Mouse (Mus musculus) layer of hippocampus, adult 2 months (tissue): ENCODE measurements around the gene Gm49661. TPM values are rescaled to one million over a fixed set of nuclear protein-coding genes. Genes with fewer than 3 reads are reported as not detected.
A peak's percentile ranks its signal among the peaks of the same experiment; 100 is the strongest.

Experiments used
- DNase-seq, 2 experiments: peaks; one replicate each; pipeline ENCODE4 v3.0.0; 2022; ENCODE audit warnings: low spot score in 2 of 2
- H3K27ac ChIP-seq: fragments of 200-600 bp; 2 replicates; pipeline ENCODE4 v1.8.1; 2022
- H3K4me3 ChIP-seq: fragments of 200-600 bp; 2 replicates; pipeline ENCODE4 v1.8.1; 2022; ENCODE audit warnings: mild to moderate bottlenecking
- CTCF ChIP-seq: fragments of 200-600 bp; conservative IDR thresholded peaks from 2 replicates; pipeline ENCODE4 v1.8.1; 2022; ENCODE audit warnings: antibody characterized with exemption, mild to moderate bottlenecking, moderate library complexity
- total RNA-seq, 2 experiments: library from RNA; stranded (reverse); gene quantifications; 2 replicates each; pipeline ENCODE4 v1.2.3; 2021

The Gm49661 gene
- total RNA-seq, 2 experiments from 2014 or later, result not detected

- DNase-seq, result peak in 1 of 2 experiments; percentile 48
- Histone ChIP-seq H3K4me3 (peak overlapping the region; percentile 68), H3K27ac (peak overlapping the region; percentile 72)
- TF ChIP-seq CTCF, result peak; percentile 78
These were observed 23.4 kb downstream of the Gm49661 start for GRCm38 (mm10) chr8:84945633-84946527.

- no peak for TF ChIP-seq CTCF
- peak overlapping the region; percentile 72; the same call in 1 of the 2 replicates for H3K27ac ChIP-seq
- DNase-seq, result peak; percentile 50 to 66
- peak overlapping the region; percentile 68 for H3K4me3 ChIP-seq
These were observed 24.0 kb downstream of the Gm49661 start for GRCm38 (mm10) chr8:84945235-84945632.

- peak overlapping the region; percentile 68 for H3K4me3 ChIP-seq
- DNase-seq, result peak in 1 of 2 experiments; percentile 60
- TF ChIP-seq CTCF, result no peak
- peak overlapping the region; percentile 29; the same call in 1 of the 2 replicates for H3K27ac ChIP-seq
These were observed 24.6 kb downstream of the Gm49661 start for GRCm38 (mm10) chr8:84944478-84945160.

GRCm38 (mm10) chr8:84943699-84944098 lies 25.5 kb downstream of the Gm49661 start:
- no peak overlapping the region for H3K27ac ChIP-seq

GRCm38 (mm10) chr8:84937620-84938485 lies 31.4 kb downstream of the Gm49661 start:
- peak overlapping the region; percentile 85 for H3K4me3 ChIP-seq
- no peak for DNase-seq
- peak overlapping the region; percentile 97 for H3K27ac ChIP-seq
- TF ChIP-seq CTCF, result no peak

More at GRCm38 (mm10) chr8:84943699-84944098, 25.5 kb downstream of the Gm49661 start:
- no peak for TF ChIP-seq CTCF
- DNase-seq, result no peak
- H3K4me3 ChIP-seq, result no peak overlapping the region

- peak in 1 of 2 experiments; percentile 82 for DNase-seq
- peak; percentile 92 for TF ChIP-seq CTCF
- H3K27ac ChIP-seq, result peak within 1 kb of the TSS; percentile 97
- peak within 1 kb of the TSS; percentile 85 for H3K4me3 ChIP-seq
These were observed 32.2 kb downstream of the Gm49661 start, which contains the start of gene Mast1 for GRCm38 (mm10) chr8:84936962-84937546. Gene Mast1 (minus strand): TSS chr8:84937359.

- Histone ChIP-seq H3K4me3 (peak overlapping the region; percentile 85), H3K27ac (peak overlapping the region; percentile 97)
- no peak for TF ChIP-seq CTCF
- DNase-seq, result no peak
These were observed 32.9 kb downstream of the Gm49661 start for GRCm38 (mm10) chr8:84936041-84936961.

- no peak for DNase-seq
- H3K4me3 ChIP-seq, result peak overlapping the region; percentile 85
- peak overlapping the region; percentile 97; the same call in 1 of the 2 replicates for H3K27ac ChIP-seq
- no peak for TF ChIP-seq CTCF
These were observed 33.7 kb downstream of the Gm49661 start for GRCm38 (mm10) chr8:84935489-84935888.

GRCm38 (mm10) chr8:84934860-84935259 lies 34.4 kb downstream of the Gm49661 start:
- TF ChIP-seq CTCF, result no peak
- DNase-seq, result no peak
- no peak overlapping the region for H3K27ac ChIP-seq
- peak overlapping the region; percentile 85; the same call in 1 of the 2 replicates for H3K4me3 ChIP-seq

- H3K27ac ChIP-seq, result no peak overlapping the region
- TF ChIP-seq CTCF, result no peak
- DNase-seq, result no peak
These were observed 35.3 kb downstream of the Gm49661 start for GRCm38 (mm10) chr8:84933767-84934559.

More at GRCm38 (mm10) chr8:84933767-84934559, 35.3 kb downstream of the Gm49661 start:
- H3K4me3 ChIP-seq, result peak overlapping the region; percentile 18; the same call in 1 of the 2 replicates
